Mouse (Mus musculus) embryonic facial prominence, embryonic 12.5 days (tissue): ENCODE results near the gene Flnb. TPM values are rescaled to one million over a fixed set of nuclear protein-coding genes. Genes with fewer than 3 reads are reported as not detected.

Source experiments
- ATAC-seq: fragments of 200-750 bp; cut with Nextera tagmentation; 2 replicates; pipeline ENCODE4 v1.8.0; 2017; ENCODE audit not compliant: insufficient number of reproducible peaks, insufficient read depth, low FRiP score, low TSS enrichment
- H3K27ac ChIP-seq: fragments of 300-500 bp; sonication (generic); 2 replicates; pipeline ENCODE4 v1.5.1; 2016; ENCODE audit warnings: mild to moderate bottlenecking
- H3K27me3 ChIP-seq: fragments of 300-500 bp; sonication (generic); 2 replicates; pipeline ENCODE4 v1.6.1; 2016; ENCODE audit warnings: mild to moderate bottlenecking, moderate library complexity
- H3K36me3 ChIP-seq: fragments of 300-500 bp; sonication (generic); 2 replicates; pipeline ENCODE4 v1.6.1; 2016; ENCODE audit warnings: mild to moderate bottlenecking
- H3K4me1 ChIP-seq: fragments of 300-500 bp; sonication (generic); 2 replicates; pipeline ENCODE4 v1.6.1; 2016
- H3K4me2 ChIP-seq: fragments of 300-500 bp; sonication (generic); replicated peaks from 2 replicates; pipeline ENCODE4 v1.6.1; 2016; ENCODE audit warnings: mild to moderate bottlenecking, moderate library complexity
- H3K4me3 ChIP-seq: fragments of 300-500 bp; sonication (generic); 2 replicates; pipeline ENCODE4 v1.5.1; 2016; ENCODE audit warnings: mild to moderate bottlenecking
- H3K9ac ChIP-seq: fragments of 300-500 bp; sonication (generic); 2 replicates; pipeline ENCODE4 v1.6.1; 2016; ENCODE audit warnings: mild to moderate bottlenecking, moderate library complexity
- H3K9me3 ChIP-seq: fragments of 300-500 bp; sonication (generic); 2 replicates; pipeline ENCODE4 v1.6.1; 2016; ENCODE audit warnings: mild to moderate bottlenecking, moderate library complexity
- WGBS: fragments of 180-500 bp; shearing (Covaris S2); methylation state at CpG from one replicate; pipeline ENCODE4 v1.1.7; 2016; 5-methylcytosine and 5-hydroxymethylcytosine counted together
- polyA plus RNA-seq: library from polyadenylated mRNA; unstranded; fragments of >200 nt; fragmentation: Nextera tagmentation; extraction: Ambion mirVana; gene quantifications from 2 replicates; pipeline ENCODE4 v1.2.1, GENCODE M21; 2016

The Flnb gene
- polyA plus RNA-seq, 1 experiment from 2014 or later: 32.9 TPM

- 94% methylated on average over 6 of the region's 6 CpGs for WGBS
Measured at GRCm38 (mm10) chr14:7869796-7870195, 52.0 kb downstream of the Flnb start.

DNA sequence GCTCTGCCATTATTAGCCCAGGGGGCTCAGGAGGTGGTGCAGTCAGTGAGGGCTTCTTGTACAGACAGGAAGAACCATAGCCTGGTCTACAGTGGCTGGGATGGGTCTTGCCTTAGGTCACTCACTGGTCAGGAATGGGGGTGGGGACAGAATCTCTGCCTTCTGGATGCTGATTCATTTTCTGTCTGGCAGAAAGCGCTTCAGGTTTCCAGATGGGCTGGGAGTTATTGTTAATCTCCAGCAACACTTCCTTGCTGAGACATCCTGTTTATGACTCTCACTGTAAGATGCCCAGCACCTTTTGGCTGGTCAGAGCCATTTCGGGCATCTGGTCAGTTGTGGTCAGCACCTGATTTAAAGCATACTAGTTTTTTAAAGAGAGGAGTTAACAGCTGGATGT is 55.8 kb downstream of the Flnb start:
- ATAC-seq: no peak
- peaks cover 39% of the 10 kb centered on the region for H3K36me3 ChIP-seq
- H3K4me3 ChIP-seq: no peak overlapping the region
- no peak overlapping the region for H3K4me2 ChIP-seq
- H3K27me3 ChIP-seq: no peaks in the 10 kb centered on the region
- no peak overlapping the region for H3K9ac ChIP-seq
- WGBS: 76% methylated on average over 2 of the region's 2 CpGs
- H3K9me3 ChIP-seq: no peaks in the 10 kb centered on the region
- no peaks in the 10 kb centered on the region for H3K4me1 ChIP-seq
- H3K27ac ChIP-seq: no peak overlapping the region

More at GRCm38 (mm10) chr14:7869796-7870195, 52.0 kb downstream of the Flnb start:
- no peaks in the 10 kb centered on the region for H3K9me3 ChIP-seq
- ATAC-seq: no peak
- H3K9ac ChIP-seq: no peak overlapping the region
- no peak overlapping the region for H3K27ac ChIP-seq
- H3K4me1 ChIP-seq: peaks cover 2% of the 10 kb centered on the region
- H3K36me3 ChIP-seq: peaks cover 45% of the 10 kb centered on the region
- no peaks in the 10 kb centered on the region for H3K27me3 ChIP-seq
- H3K4me2 ChIP-seq: no peak overlapping the region
- H3K4me3 ChIP-seq: no peak overlapping the region

DNA sequence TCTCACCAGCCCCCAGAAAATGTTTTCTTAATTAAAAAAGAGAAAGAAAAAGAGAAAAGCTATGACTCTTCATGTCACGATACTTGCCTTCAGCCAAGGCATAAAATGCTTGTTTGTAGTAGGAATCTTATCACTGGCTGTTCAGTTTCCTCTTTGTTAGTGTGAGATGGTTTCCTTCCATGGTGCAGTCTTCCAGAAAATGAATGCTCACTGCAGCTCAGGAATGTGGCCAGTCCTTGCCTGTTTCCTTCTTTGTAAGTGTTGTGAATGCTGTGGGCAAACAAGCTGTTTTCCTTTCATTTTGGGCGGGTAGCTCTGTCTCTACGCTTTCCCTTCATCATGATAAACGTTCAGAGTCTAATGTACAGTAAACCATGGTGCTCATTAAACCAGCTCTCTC is 56.7 kb downstream of the Flnb start:
- Histone ChIP-seq H3K9me3 (no peaks in the 10 kb centered on the region), H3K4me1 (no peaks in the 10 kb centered on the region), H3K27me3 (no peaks in the 10 kb centered on the region), H3K4me3 (no peak overlapping the region), H3K9ac (no peak overlapping the region), H3K27ac (no peak overlapping the region), H3K4me2 (no peak overlapping the region), H3K36me3 (peaks cover 30% of the 10 kb centered on the region)
- no peak for ATAC-seq
- WGBS: 86% methylated on average over 4 of the region's 4 CpGs

DNA sequence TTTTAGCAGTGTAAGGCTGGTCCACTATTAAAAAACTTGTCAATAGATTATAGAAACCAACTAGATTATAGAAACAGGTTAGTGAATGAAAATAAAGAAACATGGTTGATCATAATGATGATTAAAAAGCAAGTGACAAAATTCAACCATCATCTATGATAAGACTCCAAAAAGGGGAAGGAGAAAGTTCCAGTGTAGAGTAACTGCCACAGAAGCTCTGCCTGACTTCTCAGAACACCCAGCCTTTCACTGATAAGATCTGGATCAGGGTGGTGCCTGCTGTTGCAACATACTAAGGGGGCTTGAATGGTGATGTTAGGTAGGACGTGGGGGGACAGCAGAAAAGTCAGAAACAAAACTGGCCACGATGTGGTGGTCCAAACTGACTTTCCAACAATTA is 60.2 kb downstream of the Flnb start:
- Histone ChIP-seq H3K9ac (no peak overlapping the region), H3K27me3 (no peaks in the 10 kb centered on the region), H3K4me2 (no peak overlapping the region), H3K36me3 (peaks cover 24% of the 10 kb centered on the region), H3K4me1 (no peaks in the 10 kb centered on the region), H3K9me3 (no peaks in the 10 kb centered on the region), H3K4me3 (no peak overlapping the region), H3K27ac (no peak overlapping the region)
- ATAC-seq: no peak
- WGBS: 62% methylated on average over 2 of the region's 2 CpGs

DNA sequence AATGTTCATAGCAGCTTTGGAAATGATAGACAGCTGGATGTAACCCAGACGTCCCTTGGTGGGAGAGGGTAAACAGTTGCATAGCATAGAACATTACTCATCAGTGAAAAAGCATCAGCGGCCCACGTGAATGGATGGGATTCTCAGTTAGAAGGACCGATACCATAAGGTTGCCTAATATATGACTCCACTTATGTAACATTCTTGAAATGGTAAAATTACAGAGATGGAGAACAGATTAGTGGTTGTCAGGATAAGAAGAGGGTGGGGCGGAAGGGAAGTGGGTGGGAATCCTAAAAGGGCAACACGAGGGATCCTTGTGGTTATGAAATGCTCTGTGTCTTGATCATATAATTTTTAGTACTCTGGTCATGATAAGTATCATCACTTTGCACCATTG is 62.6 kb downstream of the Flnb start:
- H3K36me3 ChIP-seq: peaks cover 30% of the 10 kb centered on the region
- H3K4me1 ChIP-seq: no peaks in the 10 kb centered on the region
- H3K27ac ChIP-seq: no peak overlapping the region
- H3K4me3 ChIP-seq: no peak overlapping the region
- H3K27me3 ChIP-seq: no peaks in the 10 kb centered on the region
- H3K9ac ChIP-seq: no peak overlapping the region
- WGBS: 93% methylated on average over 6 of the region's 6 CpGs
- ATAC-seq: no peak
- no peak overlapping the region for H3K4me2 ChIP-seq
- no peaks in the 10 kb centered on the region for H3K9me3 ChIP-seq

DNA sequence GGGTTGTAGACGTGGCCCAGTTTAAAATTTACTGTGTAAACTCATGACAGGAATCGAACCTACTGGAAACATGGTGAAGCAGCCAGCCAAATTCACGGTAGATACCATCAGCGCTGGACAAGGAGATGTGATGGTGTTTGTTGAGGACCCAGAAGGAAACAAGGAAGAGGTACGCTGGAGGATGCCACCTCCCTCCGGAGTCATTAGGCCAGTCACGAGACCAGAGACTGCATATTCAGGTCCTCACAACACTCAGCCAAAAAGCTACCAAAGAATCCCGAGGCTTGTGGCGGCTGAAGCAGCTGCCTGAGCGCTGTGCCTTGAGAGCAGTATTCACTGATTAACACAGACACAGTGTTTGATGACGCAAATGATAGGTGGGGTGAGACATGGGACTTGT is 63.8 kb downstream of the Flnb start:
- H3K36me3 ChIP-seq: peaks cover 41% of the 10 kb centered on the region

GRCm38 (mm10) chr14:7882050-7882449 is 64.3 kb downstream of the Flnb start:
- H3K27ac ChIP-seq: no peak overlapping the region
- H3K9ac ChIP-seq: no peak overlapping the region
- H3K36me3 ChIP-seq: peaks cover 46% of the 10 kb centered on the region
- H3K27me3 ChIP-seq: no peaks in the 10 kb centered on the region
- no peak overlapping the region for H3K4me2 ChIP-seq
- no peak overlapping the region for H3K4me3 ChIP-seq
- H3K4me1 ChIP-seq: no peaks in the 10 kb centered on the region
- H3K9me3 ChIP-seq: no peaks in the 10 kb centered on the region
- no peak for ATAC-seq
- WGBS: 95% methylated on average over 8 of the region's 8 CpGs

More for the DNA sequence above, 63.8 kb downstream of the Flnb start:
- Histone ChIP-seq H3K4me2 (no peak overlapping the region), H3K9me3 (no peaks in the 10 kb centered on the region), H3K27ac (no peak overlapping the region), H3K27me3 (no peaks in the 10 kb centered on the region), H3K4me1 (no peaks in the 10 kb centered on the region), H3K9ac (no peak overlapping the region), H3K4me3 (no peak overlapping the region)
- WGBS: 94% methylated on average over 11 of the region's 11 CpGs
- no peak for ATAC-seq

DNA sequence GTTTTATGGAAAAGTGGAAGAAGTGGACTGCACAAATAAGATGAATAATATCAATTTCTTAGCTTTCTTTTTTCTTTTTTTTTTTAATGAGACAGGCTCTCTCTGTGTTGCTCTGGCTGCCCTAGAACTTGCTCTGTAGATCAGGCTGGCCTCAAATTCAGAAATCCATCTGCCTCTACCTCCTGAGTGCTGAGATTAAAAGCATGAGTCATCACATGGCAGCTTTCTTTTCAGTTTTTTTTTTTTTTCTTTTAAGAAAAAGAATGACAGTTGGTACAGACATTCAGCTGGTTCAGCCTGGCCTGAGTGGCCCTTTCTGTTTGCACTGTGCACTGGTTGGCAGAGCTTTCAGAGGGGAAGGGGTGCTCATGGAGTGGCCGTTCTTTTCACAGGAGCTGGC is 66.4 kb downstream of the Flnb start:
- Histone ChIP-seq H3K27me3 (no peaks in the 10 kb centered on the region), H3K9ac (no peak overlapping the region), H3K4me3 (no peak overlapping the region), H3K4me2 (no peak overlapping the region), H3K36me3 (peaks cover 47% of the 10 kb centered on the region), H3K27ac (no peak overlapping the region), H3K9me3 (no peaks in the 10 kb centered on the region), H3K4me1 (peaks cover 12% of the 10 kb centered on the region)
- ATAC-seq: no peak
- WGBS: 81% methylated on average over 1 of the region's 1 CpGs

DNA sequence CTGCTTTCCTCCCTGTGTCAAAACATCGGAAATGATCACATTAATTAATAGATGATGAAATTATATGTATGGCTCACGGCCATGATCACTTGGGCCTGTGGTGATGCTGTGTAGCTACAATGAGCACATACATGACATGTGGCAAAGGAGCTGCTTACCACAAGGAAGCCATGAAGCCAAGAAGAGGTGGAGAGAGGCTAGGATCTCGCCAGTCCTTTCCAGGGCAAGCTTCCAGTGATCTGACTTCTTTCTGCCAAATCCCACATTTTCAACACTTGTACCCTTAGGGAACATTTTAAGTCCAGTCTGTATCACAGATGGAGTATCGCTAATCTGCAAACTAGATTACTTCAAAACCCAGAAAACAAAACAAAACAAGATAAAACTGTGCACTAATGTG is 67.1 kb downstream of the Flnb start:
- no peaks in the 10 kb centered on the region for H3K27me3 ChIP-seq
- no peak for ATAC-seq
- no peak overlapping the region for H3K9ac ChIP-seq
- H3K4me1 ChIP-seq: peaks cover 13% of the 10 kb centered on the region
- H3K27ac ChIP-seq: no peak overlapping the region
- H3K9me3 ChIP-seq: no peaks in the 10 kb centered on the region
- no peak overlapping the region for H3K4me2 ChIP-seq
- WGBS: 88% methylated on average over 4 of the region's 4 CpGs
- no peak overlapping the region for H3K4me3 ChIP-seq
- peaks cover 47% of the 10 kb centered on the region for H3K36me3 ChIP-seq

DNA sequence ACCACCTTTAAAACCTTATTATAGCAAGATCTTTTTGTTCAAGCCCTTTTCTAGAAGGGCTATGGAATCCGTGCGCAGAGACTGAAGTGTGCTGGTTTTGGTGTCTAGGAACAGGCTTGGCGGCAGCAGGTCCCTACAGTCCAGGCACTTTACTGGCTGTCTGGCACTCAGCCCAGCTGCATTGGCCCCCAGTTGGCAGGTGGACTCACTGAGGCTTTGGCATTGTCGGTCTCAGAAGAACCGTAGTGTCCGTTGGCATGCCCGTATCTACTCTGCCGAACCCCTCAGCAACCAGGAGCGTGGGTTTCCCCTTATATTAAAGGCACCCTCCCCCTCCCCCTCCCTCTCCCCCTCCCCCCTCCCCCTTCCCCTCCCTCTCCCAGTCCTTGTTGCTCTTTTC is 67.8 kb downstream of the Flnb start:
- H3K9ac ChIP-seq: no peak overlapping the region
- H3K4me1 ChIP-seq: peaks cover 13% of the 10 kb centered on the region
- H3K36me3 ChIP-seq: peaks cover 47% of the 10 kb centered on the region
- H3K4me3 ChIP-seq: no peak overlapping the region
- no peak overlapping the region for H3K4me2 ChIP-seq
- H3K27ac ChIP-seq: no peak overlapping the region
- no peak for ATAC-seq
- H3K9me3 ChIP-seq: no peaks in the 10 kb centered on the region
- H3K27me3 ChIP-seq: no peaks in the 10 kb centered on the region
- 90% methylated on average over 9 of the region's 9 CpGs for WGBS

GRCm38 (mm10) chr14:7886008-7886407 is 68.3 kb downstream of the Flnb start:
- 93% methylated on average over 6 of the region's 6 CpGs for WGBS
- Histone ChIP-seq H3K4me1 (peaks cover 13% of the 10 kb centered on the region), H3K4me3 (no peak overlapping the region), H3K36me3 (peaks cover 47% of the 10 kb centered on the region), H3K4me2 (no peak overlapping the region), H3K9ac (no peak overlapping the region), H3K27me3 (no peaks in the 10 kb centered on the region), H3K9me3 (no peaks in the 10 kb centered on the region), H3K27ac (no peak overlapping the region)
- ATAC-seq: no peak

- Histone ChIP-seq H3K36me3 (peaks cover 48% of the 10 kb centered on the region), H3K27me3 (no peaks in the 10 kb centered on the region), H3K4me3 (no peak overlapping the region), H3K4me1 (peaks cover 13% of the 10 kb centered on the region), H3K4me2 (no peak overlapping the region), H3K9me3 (no peaks in the 10 kb centered on the region), H3K9ac (no peak overlapping the region), H3K27ac (no peak overlapping the region)
- WGBS: 85% methylated on average over 7 of the region's 7 CpGs
- ATAC-seq: no peak
Measured at GRCm38 (mm10) chr14:7887171-7887570, 69.4 kb downstream of the Flnb start.

GRCm38 (mm10) chr14:7888294-7888693 is 70.5 kb downstream of the Flnb start:
- 84% methylated on average over 6 of the region's 6 CpGs for WGBS
- H3K4me1 ChIP-seq: peaks cover 13% of the 10 kb centered on the region
- H3K27me3 ChIP-seq: no peaks in the 10 kb centered on the region
- peak overlapping the region; percentile 85 for H3K27ac ChIP-seq
- H3K9ac ChIP-seq: no peak overlapping the region
- H3K9me3 ChIP-seq: no peaks in the 10 kb centered on the region
- no peak overlapping the region for H3K4me2 ChIP-seq
- peaks cover 50% of the 10 kb centered on the region for H3K36me3 ChIP-seq
- ATAC-seq: no peak
- no peak overlapping the region for H3K4me3 ChIP-seq
